Mouse (Mus musculus): ENCODE results near the gene Abcf2. TPM values are rescaled to one million over a fixed set of nuclear protein-coding genes. Genes with fewer than 3 reads are reported as not detected.
A peak's percentile ranks its signal among the peaks of the same experiment; 100 is the strongest.

Abcf2 gene
- polyA plus RNA-seq, 1 experiment from 2014 or later: 80.9 TPM

DNA sequence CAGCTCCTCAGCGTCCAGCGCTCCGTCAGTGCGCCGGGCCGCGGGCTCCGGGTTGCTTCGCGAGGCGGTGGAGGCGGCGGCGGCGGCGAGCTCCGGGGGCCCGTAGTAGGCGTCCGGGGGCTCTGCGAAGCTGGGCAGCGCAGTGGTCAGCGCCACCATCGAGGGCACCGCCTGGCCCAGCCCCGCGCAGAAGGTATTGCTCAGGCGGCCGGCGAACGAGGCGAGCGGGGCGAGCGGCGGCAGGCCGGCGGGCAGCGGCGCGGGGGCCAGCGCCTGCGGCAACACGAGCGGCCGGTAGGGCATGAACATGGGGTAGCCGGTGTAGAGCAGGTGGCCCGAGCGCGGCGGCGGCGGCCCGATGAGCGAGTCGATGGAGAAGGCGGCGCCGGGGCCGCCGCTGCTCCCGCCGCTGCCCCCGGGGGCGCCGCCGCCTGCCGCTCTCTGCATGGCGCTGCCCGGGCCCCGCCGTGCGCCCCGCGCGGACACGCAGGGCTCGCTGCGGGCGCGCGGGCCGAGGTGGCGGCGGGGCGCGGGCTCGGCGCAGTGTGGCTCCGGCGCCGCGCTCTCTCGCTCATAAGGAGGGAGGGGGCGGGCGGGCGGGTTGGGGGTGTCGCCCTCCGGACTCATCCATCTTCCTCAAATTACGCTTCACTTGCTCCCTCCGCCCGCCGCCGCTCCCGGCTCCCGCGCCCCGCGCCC, 50.9 kb downstream of the Abcf2 start:
- WGBS: under 1% methylated on average over 63 of the region's 109 CpGs
- peaks cover 37% of the 10 kb centered on the region for H3K27me3 ChIP-seq (replicated peaks; ENCODE audit: control insufficient read depth, insufficient read depth, low read length)
- H3K27ac ChIP-seq (ENCODE audit: low read depth, low read length): no peak overlapping the region
- no peaks in the 10 kb centered on the region for H3K9me3 ChIP-seq (ENCODE audit: control insufficient read depth, low read length)
- peaks cover 13% of the 10 kb centered on the region for H3K4me1 ChIP-seq (ENCODE audit: control insufficient read depth, insufficient read depth, low read depth, low read length)
- no peak for ATAC-seq
- H3K4me2 ChIP-seq (ENCODE audit: low read length): peak overlapping the region; percentile 97
- peak overlapping the region; percentile 59 for H3K9ac ChIP-seq (ENCODE audit: low read depth, low read length)
- H3K36me3 ChIP-seq (ENCODE audit: control insufficient read depth, insufficient read depth, low read length): no peaks in the 10 kb centered on the region
- peak overlapping the region; percentile 57 for H3K4me3 ChIP-seq (ENCODE audit: low read length)

DNA sequence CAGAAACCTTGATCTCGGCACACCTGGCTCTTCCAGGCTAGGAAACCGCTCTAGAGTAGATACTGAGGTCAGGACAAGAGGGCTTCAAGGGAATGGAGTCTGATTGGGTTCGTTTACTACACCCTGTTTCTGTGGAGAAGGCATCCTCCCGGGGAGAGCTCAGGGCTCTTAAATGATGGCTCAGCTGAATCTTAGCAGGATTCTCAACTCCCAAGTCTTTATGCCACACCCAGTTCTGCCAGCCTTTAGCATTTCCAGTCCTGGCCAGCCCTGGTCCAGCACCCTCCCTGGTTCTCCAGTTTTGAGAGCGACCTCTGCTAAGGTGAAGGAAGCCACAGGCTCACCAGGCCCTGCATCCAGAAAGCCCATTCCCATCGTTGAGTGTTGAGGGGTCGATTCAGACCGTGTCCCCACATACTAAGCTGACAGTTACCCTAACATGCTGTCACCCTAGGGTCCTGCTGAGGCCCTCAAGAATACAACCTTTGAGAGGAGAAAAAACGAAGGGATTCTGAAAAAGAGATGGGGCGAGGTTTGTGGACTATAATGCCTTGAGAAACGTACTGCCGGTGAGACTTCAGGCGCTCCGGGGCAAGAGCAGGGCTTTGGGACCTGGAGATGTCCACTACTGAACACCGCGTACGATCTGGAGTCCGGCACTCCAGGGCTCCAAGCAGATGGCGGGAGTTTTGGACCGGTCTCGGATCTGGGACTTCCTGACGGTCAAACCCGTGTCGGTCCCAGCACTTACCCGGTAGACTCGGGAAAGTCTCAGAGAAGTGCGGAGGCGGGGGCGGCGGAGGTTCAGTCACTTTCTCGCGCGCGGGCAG, 51.7 kb downstream of the Abcf2 start:
- 4% methylated on average over 34 of the region's 34 CpGs for WGBS
- no peak overlapping the region for H3K27ac ChIP-seq (ENCODE audit: low read depth, low read length)
- no peaks in the 10 kb centered on the region for H3K9me3 ChIP-seq (ENCODE audit: control insufficient read depth, low read length)
- H3K4me1 ChIP-seq (ENCODE audit: control insufficient read depth, insufficient read depth, low read depth, low read length): peaks cover 13% of the 10 kb centered on the region
- peaks cover 37% of the 10 kb centered on the region for H3K27me3 ChIP-seq (replicated peaks; ENCODE audit: control insufficient read depth, insufficient read depth, low read length)
- H3K4me2 ChIP-seq (ENCODE audit: low read length): peak overlapping the region; percentile 97
- no peak for ATAC-seq
- peak overlapping the region; percentile 59 for H3K9ac ChIP-seq (ENCODE audit: low read depth, low read length)
- H3K4me3 ChIP-seq (ENCODE audit: low read length): peak overlapping the region; percentile 57
- no peaks in the 10 kb centered on the region for H3K36me3 ChIP-seq (ENCODE audit: control insufficient read depth, insufficient read depth, low read length)

DNA sequence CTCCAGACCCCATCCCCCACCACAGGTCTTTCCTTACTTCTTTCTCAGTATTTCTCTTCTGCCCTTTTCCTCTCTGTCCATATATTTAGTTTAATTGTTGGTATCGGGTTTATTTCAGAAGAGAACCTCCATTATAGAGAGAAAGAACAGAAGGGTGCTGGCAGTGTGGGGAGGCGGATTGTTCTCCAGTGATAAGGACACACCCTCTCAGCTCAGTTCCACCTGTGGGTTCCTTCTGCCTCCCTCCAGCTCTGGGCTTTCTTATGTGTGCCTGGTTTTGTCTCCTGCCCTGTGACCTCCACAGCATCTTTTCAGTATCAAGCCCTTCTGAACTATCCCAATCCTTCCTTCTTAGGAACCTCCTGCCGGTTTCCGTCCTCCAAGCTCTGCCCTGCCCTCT, 52.7 kb downstream of the Abcf2 start:
- no peaks in the 10 kb centered on the region for H3K36me3 ChIP-seq (ENCODE audit: control insufficient read depth, insufficient read depth, low read length)
- peak overlapping the region; percentile 3 for H3K4me3 ChIP-seq (ENCODE audit: low read length)
- H3K27ac ChIP-seq (ENCODE audit: low read depth, low read length): no peak overlapping the region
- H3K9ac ChIP-seq (ENCODE audit: low read depth, low read length): no peak overlapping the region
- peaks cover 34% of the 10 kb centered on the region for H3K27me3 ChIP-seq (replicated peaks; ENCODE audit: control insufficient read depth, insufficient read depth, low read length)
- no peaks in the 10 kb centered on the region for H3K9me3 ChIP-seq (ENCODE audit: control insufficient read depth, low read length)
- 18% methylated on average over 4 of the region's 4 CpGs for WGBS
- H3K4me1 ChIP-seq (ENCODE audit: control insufficient read depth, insufficient read depth, low read depth, low read length): peaks cover 13% of the 10 kb centered on the region
- no peak for ATAC-seq
- H3K4me2 ChIP-seq (ENCODE audit: low read length): peak overlapping the region; percentile 97

DNA sequence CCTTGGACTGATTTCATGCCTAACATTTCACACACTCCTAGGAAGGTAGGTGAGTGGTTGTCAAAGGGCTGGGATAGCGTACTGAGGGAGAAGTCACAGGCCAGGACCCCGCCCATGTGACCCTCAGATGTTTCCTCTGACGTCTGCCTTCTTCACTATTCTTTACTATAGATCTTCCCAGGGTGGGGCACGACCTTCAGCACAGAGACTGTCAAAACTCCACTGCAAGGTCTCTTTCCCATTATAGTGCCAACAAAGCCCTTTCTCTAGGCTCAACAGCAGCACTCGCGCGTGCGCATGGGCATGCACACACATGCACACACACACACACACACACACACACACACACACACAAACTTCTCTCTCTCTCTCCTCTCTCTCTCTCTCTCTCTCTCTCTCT, 53.5 kb downstream of the Abcf2 start:
- H3K4me2 ChIP-seq (ENCODE audit: low read length): peak overlapping the region; percentile 26
- no peaks in the 10 kb centered on the region for H3K36me3 ChIP-seq (ENCODE audit: control insufficient read depth, insufficient read depth, low read length)
- H3K27me3 ChIP-seq (replicated peaks; ENCODE audit: control insufficient read depth, insufficient read depth, low read length): peaks cover 27% of the 10 kb centered on the region
- H3K4me1 ChIP-seq (ENCODE audit: control insufficient read depth, insufficient read depth, low read depth, low read length): peaks cover 13% of the 10 kb centered on the region
- ATAC-seq: no peak
- 28% methylated on average over 8 of the region's 8 CpGs for WGBS
- H3K27ac ChIP-seq (ENCODE audit: low read depth, low read length): no peak overlapping the region
- no peak overlapping the region for H3K9ac ChIP-seq (ENCODE audit: low read depth, low read length)
- H3K4me3 ChIP-seq (ENCODE audit: low read length): 0 out of 2 replicates have a peak overlapping the region, but pooled peaks have one; percentile 13
- no peaks in the 10 kb centered on the region for H3K9me3 ChIP-seq (ENCODE audit: control insufficient read depth, low read length)

DNA sequence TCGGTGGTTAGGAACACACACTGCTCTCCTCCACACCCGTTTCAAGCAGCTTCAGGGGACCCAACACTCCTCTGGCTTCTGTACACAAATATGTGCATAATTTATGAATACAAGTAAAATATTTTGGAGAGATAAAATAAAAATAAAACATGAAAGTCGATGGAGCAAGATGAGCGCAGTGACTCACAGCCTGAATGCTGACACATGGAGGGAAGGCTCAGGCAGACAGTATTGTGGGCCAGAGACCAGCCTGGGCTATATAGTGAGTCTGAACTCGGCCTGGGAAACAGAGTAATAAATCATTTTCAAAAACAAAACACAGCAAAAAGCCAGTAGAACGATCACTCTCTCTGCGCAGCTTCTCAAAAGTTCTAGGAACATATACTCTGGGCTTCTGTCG, 55.9 kb downstream of the Abcf2 start:
- Histone ChIP-seq H3K27ac (ENCODE audit: low read depth, low read length) (no peak overlapping the region), H3K9me3 (ENCODE audit: control insufficient read depth, low read length) (no peaks in the 10 kb centered on the region), H3K4me3 (ENCODE audit: low read length) (no peak overlapping the region), H3K4me1 (ENCODE audit: control insufficient read depth, insufficient read depth, low read depth, low read length) (peaks cover 5% of the 10 kb centered on the region), H3K36me3 (ENCODE audit: control insufficient read depth, insufficient read depth, low read length) (no peaks in the 10 kb centered on the region), H3K9ac (ENCODE audit: low read depth, low read length) (no peak overlapping the region), H3K27me3 (replicated peaks; ENCODE audit: control insufficient read depth, insufficient read depth, low read length) (peaks cover 15% of the 10 kb centered on the region), H3K4me2 (ENCODE audit: low read length) (no peak overlapping the region)
- no peak for ATAC-seq
- 62% methylated on average over 8 of the region's 8 CpGs for WGBS

MicroRNA genes within 50 kb of the gene (microRNA counts, 519-probe panel; counts per million panel counts)
- microRNA mmu-miR-671-3p: 2,002 counts per million, percentile 28 among the panel's probes with 10 or more counts
- not detected for microRNA mmu-miR-671-5p

Small RNAs within 50 kb of the gene (microRNA-seq; reads per million reads assigned to microRNA genes)
- 368 reads per million, percentile 67 among the genes with 10 or more reads in this experiment for gene Mir671

Other genes with a start within 250 kb of the Abcf2 start
- gene Kcnh2, start 225.9 kb downstream of the Abcf2 start, polyA plus RNA-seq (2015; fragmentation: Nextera tagmentation; extraction: Ambion mirVana): 13.0 and 14.0 TPM in 2 replicates
- gene Nos3, start 212.7 kb downstream of the Abcf2 start, polyA plus RNA-seq (2015; fragmentation: Nextera tagmentation; extraction: Ambion mirVana): 8.6 and 11.0 TPM in 2 replicates
- gene Atg9b, start 185.3 kb downstream of the Abcf2 start, polyA plus RNA-seq (2015; fragmentation: Nextera tagmentation; extraction: Ambion mirVana): 3.6 and 4.6 TPM in 2 replicates
- 52.4 and 53.7 TPM in 2 replicates for gene Abcb8, start 183.8 kb downstream of the Abcf2 start, polyA plus RNA-seq (2015; fragmentation: Nextera tagmentation; extraction: Ambion mirVana)
- gene Asic3, start 164.1 kb downstream of the Abcf2 start, polyA plus RNA-seq (2015; fragmentation: Nextera tagmentation; extraction: Ambion mirVana): 0.85 and 1.0 TPM in 2 replicates
- 139 and 140 TPM in 2 replicates for gene Cdk5, start 153.9 kb downstream of the Abcf2 start, polyA plus RNA-seq (2015; fragmentation: Nextera tagmentation; extraction: Ambion mirVana)
- gene Slc4a2, start 153.6 kb downstream of the Abcf2 start, polyA plus RNA-seq (2015; fragmentation: Nextera tagmentation; extraction: Ambion mirVana): 29.0 and 29.8 TPM in 2 replicates
- gene Fastk, start 132.2 kb downstream of the Abcf2 start, polyA plus RNA-seq (2015; fragmentation: Nextera tagmentation; extraction: Ambion mirVana): 106 and 107 TPM in 2 replicates
- 61.7 and 63.1 TPM in 2 replicates for gene Tmub1, start 129.6 kb downstream of the Abcf2 start, polyA plus RNA-seq (2015; fragmentation: Nextera tagmentation; extraction: Ambion mirVana)
- 46.4 and 47.7 TPM in 2 replicates for gene Agap3, start 125.3 kb downstream of the Abcf2 start, polyA plus RNA-seq (2015; fragmentation: Nextera tagmentation; extraction: Ambion mirVana)
- gene Gbx1, start 50.3 kb downstream of the Abcf2 start, polyA plus RNA-seq (2015; fragmentation: Nextera tagmentation; extraction: Ambion mirVana): 2.3 and 3.0 TPM in 2 replicates
- 0.18 and 0.21 TPM in 2 replicates for gene Asb10, start 36.5 kb downstream of the Abcf2 start, polyA plus RNA-seq (2015; fragmentation: Nextera tagmentation; extraction: Ambion mirVana)
- 0.13 and 0.15 TPM in 2 replicates for gene 4931409K22Rik, start 20.7 kb downstream of the Abcf2 start, polyA plus RNA-seq (2015; fragmentation: Nextera tagmentation; extraction: Ambion mirVana)
- 20.6 and 21.9 TPM in 2 replicates for gene Chpf2, start 9.3 kb upstream of the Abcf2 start, polyA plus RNA-seq (2015; fragmentation: Nextera tagmentation; extraction: Ambion mirVana)
- gene Smarcd3, start 46.9 kb upstream of the Abcf2 start, polyA plus RNA-seq (2015; fragmentation: Nextera tagmentation; extraction: Ambion mirVana): 128 and 133 TPM in 2 replicates
- gene Nub1, start 108.1 kb upstream of the Abcf2 start, polyA plus RNA-seq (2015; fragmentation: Nextera tagmentation; extraction: Ambion mirVana): 48.8 and 49.5 TPM in 2 replicates
- 8.0 and 10.7 TPM in 2 replicates for gene Wdr86, start 153.3 kb upstream of the Abcf2 start, polyA plus RNA-seq (2015; fragmentation: Nextera tagmentation; extraction: Ambion mirVana)
- gene Crygn, start 180.5 kb upstream of the Abcf2 start, polyA plus RNA-seq (2015; fragmentation: Nextera tagmentation; extraction: Ambion mirVana): 1.3 and 1.6 TPM in 2 replicates

Data from hindbrain, embryonic 16.5 days (tissue).